Mouse (Mus musculus): ENCODE measurements around the gene Mri1. TPM values are rescaled to one million over a fixed set of nuclear protein-coding genes. Genes with fewer than 3 reads are reported as not detected.

The Mri1 gene
- polyA plus RNA-seq, 1 experiment from 2014 or later, result 50.6 TPM

- WGBS, result 26% methylated on average over 10 of the region's 10 CpGs
- Histone ChIP-seq H3K9ac (peak overlapping the region; percentile 97), H3K27me3 (no peaks in the 10 kb centered on the region), H3K9me3 (no peaks in the 10 kb centered on the region), H3K4me3 (peak overlapping the region; percentile 95), H3K27ac (replicated peaks) (peak overlapping the region; percentile 73), H3K4me1 (replicated peaks) (peaks cover 43% of the 10 kb centered on the region), H3K36me3 (peaks cover 40% of the 10 kb centered on the region), H3K4me2 (peak overlapping the region; percentile 96)
- ATAC-seq (ENCODE audit: low read depth), result no peak
Measured at GRCm38 (mm10) chr8:84235746-84236409, 21.2 kb downstream of the Mri1 start.

GRCm38 (mm10) chr8:84233055-84233454 is 24.1 kb downstream of the Mri1 start:
- no peak overlapping the region for H3K27ac ChIP-seq (replicated peaks)
- ATAC-seq (ENCODE audit: low read depth), result no peak
- peaks cover 69% of the 10 kb centered on the region for H3K36me3 ChIP-seq
- peaks cover 42% of the 10 kb centered on the region for H3K4me1 ChIP-seq (replicated peaks)
- H3K4me2 ChIP-seq, result no peak overlapping the region
- H3K4me3 ChIP-seq, result no peak overlapping the region
- WGBS, result 92% methylated on average over 2 of the region's 2 CpGs
- peak overlapping the region; percentile 26; the same call in 1 of the 2 replicates for H3K9ac ChIP-seq
- no peaks in the 10 kb centered on the region for H3K27me3 ChIP-seq
- no peaks in the 10 kb centered on the region for H3K9me3 ChIP-seq

DNA sequence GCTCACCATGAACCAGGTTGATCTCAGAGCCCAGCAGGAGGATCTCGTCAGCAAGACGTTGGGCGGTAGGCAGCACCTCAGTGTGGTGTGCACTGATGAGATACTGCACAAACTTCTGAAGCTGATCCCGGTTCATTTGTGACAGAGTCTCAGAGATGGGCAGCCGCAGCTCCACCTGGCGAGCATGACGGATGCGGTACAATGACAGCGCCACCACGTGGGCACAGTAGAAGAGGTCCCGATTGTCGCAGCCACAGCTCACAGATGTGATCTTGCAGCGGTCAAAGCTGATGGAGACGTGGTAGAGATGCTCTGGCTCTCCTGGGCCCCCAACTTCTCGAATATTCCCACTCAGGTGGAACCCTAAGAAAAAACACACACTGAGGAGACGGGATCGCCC is 26.4 kb downstream of the Mri1 start:
- H3K9ac ChIP-seq, result no peak overlapping the region
- H3K9me3 ChIP-seq, result no peaks in the 10 kb centered on the region
- peaks cover 30% of the 10 kb centered on the region for H3K4me1 ChIP-seq (replicated peaks)
- H3K4me2 ChIP-seq, result no peak overlapping the region
- whole genome bisulfite sequencing, result 81% methylated on average over 17 of the region's 17 CpGs
- H3K4me3 ChIP-seq, result no peak overlapping the region
- no peaks in the 10 kb centered on the region for H3K27me3 ChIP-seq
- ATAC-seq (ENCODE audit: low read depth), result no peak
- H3K36me3 ChIP-seq, result peaks cover 92% of the 10 kb centered on the region
- H3K27ac ChIP-seq (replicated peaks), result no peak overlapping the region

- H3K4me1 ChIP-seq (replicated peaks), result no peaks in the 10 kb centered on the region
- no peak overlapping the region for H3K4me2 ChIP-seq
- no peak overlapping the region for H3K9ac ChIP-seq
- WGBS, result 81% methylated on average over 21 of the region's 21 CpGs
- peaks cover 98% of the 10 kb centered on the region for H3K36me3 ChIP-seq
- H3K9me3 ChIP-seq, result no peaks in the 10 kb centered on the region
- 0 out of 2 replicates have a peak, but pooled peaks have one; percentile 33 for ATAC-seq (ENCODE audit: low read depth)
- H3K4me3 ChIP-seq, result no peak overlapping the region
- H3K27ac ChIP-seq (replicated peaks), result no peak overlapping the region
- H3K27me3 ChIP-seq, result no peaks in the 10 kb centered on the region
Measured at GRCm38 (mm10) chr8:84223322-84224029, 33.6 kb downstream of the Mri1 start.

DNA sequence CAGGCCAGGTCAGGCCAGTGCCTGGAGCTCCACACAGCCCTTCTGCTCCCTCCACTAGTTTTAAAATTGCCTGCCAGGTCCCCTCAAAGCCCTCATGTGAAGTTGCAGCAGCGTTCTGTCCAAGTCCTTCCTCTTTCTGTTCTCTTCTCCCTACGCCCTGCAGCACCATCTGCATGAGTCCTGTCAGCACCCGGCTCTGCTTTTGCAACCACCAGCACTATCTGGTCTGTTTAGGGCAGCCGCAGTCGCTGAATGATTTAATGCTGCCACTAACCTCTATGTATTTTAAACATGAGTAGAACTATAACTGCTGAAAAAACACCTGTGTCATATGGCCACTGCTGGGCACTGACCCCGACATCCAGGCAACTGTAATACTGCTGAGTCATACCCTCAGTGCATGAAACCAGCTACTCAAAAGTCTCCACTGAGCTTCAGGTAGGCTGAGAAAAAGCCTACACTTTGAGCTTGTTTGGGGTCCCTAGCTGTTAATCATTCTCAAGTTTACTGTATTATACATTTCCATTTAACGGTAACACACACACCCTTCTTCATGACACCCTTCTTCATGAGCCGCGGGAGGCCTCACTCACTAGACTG is 34.5 kb downstream of the Mri1 start:
- H3K4me3 ChIP-seq, result no peak overlapping the region
- no peak overlapping the region for H3K27ac ChIP-seq (replicated peaks)
- no peaks in the 10 kb centered on the region for H3K27me3 ChIP-seq
- 97% methylated on average over 9 of the region's 9 CpGs for WGBS
- ATAC-seq (ENCODE audit: low read depth), result no peak
- no peak overlapping the region for H3K4me2 ChIP-seq
- H3K36me3 ChIP-seq, result peaks cover 98% of the 10 kb centered on the region
- H3K9ac ChIP-seq, result no peak overlapping the region
- H3K4me1 ChIP-seq (replicated peaks), result no peaks in the 10 kb centered on the region
- H3K9me3 ChIP-seq, result no peaks in the 10 kb centered on the region

GRCm38 (mm10) chr8:84220105-84220504 is 37.0 kb downstream of the Mri1 start:
- H3K4me2 ChIP-seq, result no peak overlapping the region
- no peaks in the 10 kb centered on the region for H3K27me3 ChIP-seq
- H3K9me3 ChIP-seq, result no peaks in the 10 kb centered on the region
- no peak overlapping the region for H3K4me3 ChIP-seq
- no peak overlapping the region for H3K27ac ChIP-seq (replicated peaks)
- no peak for ATAC-seq (ENCODE audit: low read depth)
- WGBS, result 88% methylated on average over 7 of the region's 7 CpGs
- H3K4me1 ChIP-seq (replicated peaks), result no peaks in the 10 kb centered on the region
- no peak overlapping the region for H3K9ac ChIP-seq
- peaks cover 98% of the 10 kb centered on the region for H3K36me3 ChIP-seq

- no peaks in the 10 kb centered on the region for H3K9me3 ChIP-seq
- peaks cover 98% of the 10 kb centered on the region for H3K36me3 ChIP-seq
- no peaks in the 10 kb centered on the region for H3K27me3 ChIP-seq
- WGBS, result 99% methylated on average over 5 of the region's 5 CpGs
- no peak overlapping the region for H3K4me2 ChIP-seq
- no peak overlapping the region for H3K4me3 ChIP-seq
- no peaks in the 10 kb centered on the region for H3K4me1 ChIP-seq (replicated peaks)
- H3K9ac ChIP-seq, result no peak overlapping the region
- H3K27ac ChIP-seq (replicated peaks), result no peak overlapping the region
- no peak for ATAC-seq (ENCODE audit: low read depth)
Measured at GRCm38 (mm10) chr8:84218143-84218542, 39.0 kb downstream of the Mri1 start.

DNA sequence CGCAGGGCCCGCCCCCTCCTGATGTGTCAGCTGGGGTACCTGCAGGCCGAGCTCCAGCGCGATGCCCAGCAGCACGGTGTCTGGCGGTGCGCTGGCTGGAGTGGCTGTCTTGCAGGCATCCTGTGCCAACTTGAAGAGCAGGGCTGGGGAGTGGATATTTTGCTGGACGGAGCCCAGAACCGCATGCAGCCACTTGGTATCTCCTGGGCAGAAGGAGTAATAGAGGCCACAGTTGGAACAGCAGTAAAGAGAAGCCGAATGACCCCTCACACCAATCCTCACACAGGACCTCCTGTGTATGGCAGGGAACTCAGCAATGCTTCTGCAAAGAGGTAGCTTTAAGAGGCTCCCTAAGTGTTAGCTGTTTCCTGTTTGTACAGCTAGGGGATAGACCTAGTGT is 39.9 kb downstream of the Mri1 start:
- WGBS, result 94% methylated on average over 11 of the region's 11 CpGs
- H3K4me1 ChIP-seq (replicated peaks), result no peaks in the 10 kb centered on the region
- no peak overlapping the region for H3K27ac ChIP-seq (replicated peaks)
- H3K4me3 ChIP-seq, result no peak overlapping the region
- no peak overlapping the region for H3K9ac ChIP-seq
- ATAC-seq (ENCODE audit: low read depth), result no peak
- H3K27me3 ChIP-seq, result no peaks in the 10 kb centered on the region
- peaks cover 98% of the 10 kb centered on the region for H3K36me3 ChIP-seq
- no peaks in the 10 kb centered on the region for H3K9me3 ChIP-seq
- no peak overlapping the region for H3K4me2 ChIP-seq

GRCm38 (mm10) chr8:84213277-84213676 is 43.8 kb downstream of the Mri1 start:
- ATAC-seq (ENCODE audit: low read depth), result no peak

GRCm38 (mm10) chr8:84211881-84212563 is 45.1 kb downstream of the Mri1 start:
- ATAC-seq (ENCODE audit: low read depth), result no peak
- no peaks in the 10 kb centered on the region for H3K9me3 ChIP-seq
- WGBS, result 92% methylated on average over 31 of the region's 31 CpGs
- no peak overlapping the region for H3K27ac ChIP-seq (replicated peaks)
- H3K9ac ChIP-seq, result no peak overlapping the region
- H3K4me3 ChIP-seq, result no peak overlapping the region
- peaks cover 33% of the 10 kb centered on the region for H3K4me1 ChIP-seq (replicated peaks)
- no peaks in the 10 kb centered on the region for H3K27me3 ChIP-seq
- H3K4me2 ChIP-seq, result no peak overlapping the region
- H3K36me3 ChIP-seq, result peaks cover 70% of the 10 kb centered on the region

More at GRCm38 (mm10) chr8:84213277-84213676, 43.8 kb downstream of the Mri1 start:
- H3K4me2 ChIP-seq, result no peak overlapping the region
- 94% methylated on average over 4 of the region's 4 CpGs for WGBS
- H3K27ac ChIP-seq (replicated peaks), result no peak overlapping the region
- H3K4me1 ChIP-seq (replicated peaks), result peaks cover 24% of the 10 kb centered on the region
- peaks cover 83% of the 10 kb centered on the region for H3K36me3 ChIP-seq
- no peaks in the 10 kb centered on the region for H3K9me3 ChIP-seq
- H3K4me3 ChIP-seq, result no peak overlapping the region
- H3K27me3 ChIP-seq, result no peaks in the 10 kb centered on the region
- H3K9ac ChIP-seq, result no peak overlapping the region

DNA sequence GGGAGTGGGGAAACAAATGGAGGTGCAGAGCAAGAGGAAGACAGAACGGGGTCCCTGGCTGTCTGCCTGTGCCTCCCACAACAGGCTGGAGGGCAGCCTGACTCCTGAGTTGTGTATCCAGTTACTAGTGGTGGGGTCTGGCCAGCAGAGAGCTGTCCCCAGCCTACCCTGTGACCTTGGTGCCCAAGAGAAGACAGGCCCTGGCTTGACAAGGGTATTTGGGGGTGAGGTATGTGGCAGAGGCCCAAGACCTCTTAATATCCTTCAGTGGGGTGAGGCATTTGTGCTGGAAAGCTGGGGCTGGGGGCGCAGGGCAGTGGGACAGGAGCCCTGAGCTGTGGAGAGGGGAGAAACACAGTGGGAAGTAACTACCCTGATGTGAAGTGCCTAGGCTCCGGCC is 45.9 kb downstream of the Mri1 start:
- H3K36me3 ChIP-seq, result peaks cover 62% of the 10 kb centered on the region

More for the DNA sequence above, 45.9 kb downstream of the Mri1 start:
- H3K27ac ChIP-seq (replicated peaks), result no peak overlapping the region
- H3K4me3 ChIP-seq, result no peak overlapping the region
- H3K4me2 ChIP-seq, result no peak overlapping the region
- no peaks in the 10 kb centered on the region for H3K9me3 ChIP-seq
- H3K27me3 ChIP-seq, result no peaks in the 10 kb centered on the region
- WGBS, result 89% methylated on average over 3 of the region's 3 CpGs
- no peak for ATAC-seq (ENCODE audit: low read depth)
- peaks cover 33% of the 10 kb centered on the region for H3K4me1 ChIP-seq (replicated peaks)
- H3K9ac ChIP-seq, result no peak overlapping the region

All from neural tube, embryonic 13.5 days (tissue).